In genomic region chr11:115676738-115677137, GRCm38 (mm10) we compare ENCODE assay signal across 21 mouse cellular contexts. TPM values are rescaled to one million over a fixed set of nuclear protein-coding genes. Genes with fewer than 3 reads are reported as not detected.
DNase-seq lines count a peak whose midpoint lies in the region; ATAC-seq lines count a peak whose summit lies in the region.
"Had no signal": no experiment of that assay in that cellular context is flagged by ENCODE, and none has a peak within 500 bp of the region (broad histone marks: within the 10 kb centered on the region; RNA-seq: fewer than 3 reads in every experiment).

No protein-coding gene starts in this region.

- no peak for ATAC-seq in liver, embryonic 15.5 days (ENCODE audit: insufficient read depth)
- ATAC-seq in liver, embryonic 11.5 days (replicated peaks; ENCODE audit: low FRiP score): no peak
- peak; percentile 87 for ATAC-seq in granulocyte monocyte progenitor cell, adult 5-6 weeks (replicated peaks; ENCODE audit: poor library complexity, severe bottlenecking)
- peak; percentile 66 for ATAC-seq in monocyte, adult 5-6 weeks (replicated peaks; ENCODE audit: insufficient number of reproducible peaks, low FRiP score, low TSS enrichment, poor library complexity, severe bottlenecking)
- ATAC-seq: forebrain, embryonic 16.5 days; hindbrain, postnatal 0 days had no signal

- H3K4me1 ChIP-seq in liver, embryonic 15.5 days (replicated peaks): peaks cover 57% of the 10 kb centered on the region
- peaks cover 23% of the 10 kb centered on the region for H3K4me1 ChIP-seq in liver, embryonic 11.5 days (replicated peaks; ENCODE audit: control insufficient read depth, insufficient read depth, low read length)
- H3K4me1 ChIP-seq: embryonic facial prominence, embryonic 12.5 days; hindbrain, embryonic 12.5 days had no signal

- H3K36me3 ChIP-seq in liver, embryonic 15.5 days (replicated peaks): peaks cover 22% of the 10 kb centered on the region
- peaks cover 9% of the 10 kb centered on the region for H3K36me3 ChIP-seq in liver, embryonic 11.5 days (ENCODE audit: control insufficient read depth, insufficient read depth, low read length)

- H3K9me3 ChIP-seq in liver, embryonic 15.5 days (replicated peaks): no peaks in the 10 kb centered on the region
- H3K9me3 ChIP-seq in liver, embryonic 11.5 days (ENCODE audit: control insufficient read depth, low read length): no peaks in the 10 kb centered on the region
- H3K9me3 ChIP-seq: embryonic facial prominence, embryonic 12.5 days; heart, embryonic 12.5 days; hindbrain, embryonic 12.5 days had no signal

- intact Hi-C loops in heart, postnatal 14 days (cut with DNase I): no loop called here

- no peak overlapping the region for H3K4me2 ChIP-seq in liver, embryonic 15.5 days
- H3K4me2 ChIP-seq in liver, embryonic 11.5 days: no peak overlapping the region
- H3K4me2 ChIP-seq: embryonic facial prominence, embryonic 12.5 days; heart, embryonic 12.5 days; hindbrain, embryonic 12.5 days had no signal

- H3K27ac ChIP-seq in liver, embryonic 15.5 days (replicated peaks): 0 out of 2 replicates have a peak overlapping the region, but pooled peaks have one; percentile 19
- H3K27ac ChIP-seq in liver, embryonic 11.5 days (ENCODE audit: low read depth, low read length): no peak overlapping the region
- H3K27ac ChIP-seq: embryonic facial prominence, embryonic 12.5 days; hindbrain, embryonic 12.5 days; hindbrain, postnatal 0 days had no signal

- no peak for DNase-seq in liver, embryonic 11.5 days (ENCODE audit: low spot score)
- DNase-seq in B cell, adult 2 months: peak; percentile 38 to 53
- DNase-seq in frontal cortex, postnatal 14 days (ENCODE audit: low spot score in 2 of 2): no peak
- DNase-seq in heart, postnatal 14 days: no peak
- no peak for DNase-seq in embryo, embryonic 9.5 days (ENCODE audit: extremely low spot score)
- DNase-seq: adrenal gland, adult 2 months; adrenal gland, postnatal 25 days; cerebellum, adult 18-20 months; cerebellum, adult 9-11 months; cerebellum, postnatal 36 days; embryo, embryonic 11 days; gastrocnemius, postnatal 14 days; heart, postnatal 4 days had no signal

- no peaks in the 10 kb centered on the region for H3K27me3 ChIP-seq in liver, embryonic 15.5 days
- no peaks in the 10 kb centered on the region for H3K27me3 ChIP-seq in liver, embryonic 11.5 days (replicated peaks; ENCODE audit: control insufficient read depth, insufficient read depth, low read length)
- H3K27me3 ChIP-seq: embryonic facial prominence, embryonic 12.5 days; heart, embryonic 12.5 days; hindbrain, embryonic 12.5 days had no signal

- H3K9ac ChIP-seq in liver, embryonic 15.5 days: no peak overlapping the region
- no peak overlapping the region for H3K9ac ChIP-seq in liver, embryonic 11.5 days (ENCODE audit: low read depth, low read length)
- H3K9ac ChIP-seq: embryonic facial prominence, embryonic 12.5 days; heart, embryonic 12.5 days; hindbrain, embryonic 12.5 days had no signal

- no peak overlapping the region for H3K4me3 ChIP-seq in liver, embryonic 15.5 days (replicated peaks)
- H3K4me3 ChIP-seq in liver, embryonic 11.5 days (ENCODE audit: low read depth, low read length): no peak overlapping the region
- H3K4me3 ChIP-seq: embryonic facial prominence, embryonic 12.5 days; heart, embryonic 12.5 days; hindbrain, embryonic 12.5 days had no signal

- 53% methylated on average over 8 of the region's 8 CpGs for WGBS in liver, embryonic 15.5 days (ENCODE audit: insufficient replicate concordance)
- WGBS in liver, embryonic 11.5 days: 77% methylated on average over 8 of the region's 8 CpGs

RNA-seq across cellular contexts. Expression of gene Grb2, which starts 31.7 kb away (rescaled TPM):
- 53.4 and 55.8 TPM in 2 replicates for polyA plus RNA-seq in liver, embryonic 15.5 days (2015; fragmentation: Nextera tagmentation; extraction: Ambion mirVana)
- 47.2 and 52.8 TPM in 2 replicates for polyA plus RNA-seq in liver, embryonic 11.5 days (2014; fragmentation: Nextera tagmentation; extraction: Ambion mirVana)
- 106 and 112 TPM in 2 replicates for total RNA-seq in granulocyte monocyte progenitor cell, adult 5-6 weeks (2014; fragmentation: Nextera tagmentation)
- 40.4 and 56.0 TPM in 2 replicates for total RNA-seq in granulocyte monocyte progenitor cell, adult 5-6 weeks (2017)
- total RNA-seq in monocyte, adult 5-6 weeks (2017): 28.1 to 56.7 TPM (median 47.2 TPM) in 3 replicates
- total RNA-seq in heart, postnatal 14 days (2021): 100 to 1,000 TPM; 113 to 120 TPM

RNA-seq across cellular contexts. Expression of gene Slc25a19, which starts 48.6 kb away (rescaled TPM):
- polyA plus RNA-seq in liver, embryonic 15.5 days (2015; fragmentation: Nextera tagmentation; extraction: Ambion mirVana): 10.4 and 10.9 TPM in 2 replicates
- polyA plus RNA-seq in liver, embryonic 11.5 days (2014; fragmentation: Nextera tagmentation; extraction: Ambion mirVana): 30.2 and 30.9 TPM in 2 replicates
- 21.9 and 26.1 TPM in 2 replicates for total RNA-seq in granulocyte monocyte progenitor cell, adult 5-6 weeks (2014; fragmentation: Nextera tagmentation)
- total RNA-seq in granulocyte monocyte progenitor cell, adult 5-6 weeks (2017): 12.8 and 21.6 TPM in 2 replicates
- 14.2 to 23.5 TPM (median 15.3 TPM) in 3 replicates for total RNA-seq in monocyte, adult 5-6 weeks (2017)
- 10 to 100 TPM; 42.2 to 43.0 TPM for total RNA-seq in heart, postnatal 14 days (2021)

Comparison
In these comparisons a context has a peak if more than half of its experiments do, and no peak if none do; other contexts are left out.
1. ATAC-seq: peak in granulocyte monocyte progenitor cell, adult 5-6 weeks (single experiment) and monocyte, adult 5-6 weeks (single experiment); none in liver, embryonic 15.5 days (single experiment) and liver, embryonic 11.5 days (single experiment).
2. DNase-seq: peak in B cell, adult 2 months (2 of 2); none in liver, embryonic 11.5 days (single experiment), frontal cortex, postnatal 14 days (0 of 2), heart, postnatal 14 days (0 of 2) and embryo, embryonic 9.5 days (single experiment).